Mouse (Mus musculus) layer of hippocampus, adult 9-10 months (tissue): ENCODE measurements at regions not wholly inside any gene's neighbourhood (a gene's known extent, or its start where the extent isn't known, plus 50 kb on each side); places are given as distances from the start of the nearest gene placed in this dataset.

Experiments
- DNase-seq: peaks from one replicate; pipeline ENCODE4 v3.0.0; 2022; ENCODE audit warnings: low spot score

DNA sequence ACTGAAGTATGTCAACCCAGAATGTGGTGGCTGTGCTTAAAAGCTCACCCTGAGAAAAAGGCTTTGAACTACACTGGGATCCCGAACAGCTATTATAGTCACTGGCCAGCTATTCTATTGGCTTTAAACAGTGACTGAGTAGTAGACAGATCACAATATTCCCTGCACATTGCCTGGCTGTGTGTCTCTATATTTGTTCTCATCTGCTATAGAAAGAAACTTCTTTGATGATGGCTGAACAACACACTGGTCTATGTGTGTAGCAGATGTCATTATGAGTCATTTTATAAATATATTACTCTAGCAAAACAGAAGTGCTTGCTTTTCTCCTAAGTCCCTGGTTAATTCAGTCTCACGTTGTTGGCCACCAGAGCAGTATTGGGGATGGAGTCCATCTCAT is 152.1 kb upstream of the Slco6d1 start:
- DNase-seq: no peak

GRCm38 (mm10) chr1:98270212-98270611 is 150.7 kb upstream of the Slco6d1 start:
- no peak for DNase-seq

GRCm38 (mm10) chr1:98273966-98274616 is 146.8 kb upstream of the Slco6d1 start:
- DNase-seq: no peak

GRCm38 (mm10) chr1:98275524-98275923 is 145.4 kb upstream of the Slco6d1 start:
- DNase-seq: no peak

DNA sequence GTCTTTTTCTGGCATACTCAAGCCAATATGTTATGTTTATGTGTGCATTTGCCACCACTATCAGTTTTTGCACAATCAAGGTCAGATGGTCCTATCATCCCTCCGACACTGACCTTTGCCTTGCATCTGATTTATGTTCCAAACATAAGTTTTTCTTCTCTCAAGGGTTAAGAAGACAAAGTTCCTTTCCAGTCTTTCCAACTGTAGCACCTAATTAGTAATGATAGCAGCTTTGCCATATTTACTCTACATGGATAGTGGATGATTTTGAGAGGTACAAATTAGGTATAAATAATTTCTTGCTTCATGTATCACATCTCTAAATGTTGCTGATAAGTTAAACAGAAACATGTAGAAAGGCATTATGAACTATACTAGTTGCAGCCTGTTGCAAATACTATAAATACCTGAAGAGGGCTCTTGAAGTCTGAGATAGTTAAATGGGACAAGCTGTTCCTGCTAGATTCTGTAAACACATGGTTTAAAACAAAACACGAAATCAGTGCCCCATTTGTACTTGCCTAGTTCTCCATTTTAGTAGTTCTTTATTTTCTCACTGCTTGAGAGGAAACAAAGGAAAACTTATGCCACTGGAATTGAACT is 141.4 kb upstream of the Slco6d1 start:
- no peak for DNase-seq

- DNase-seq: no peak
These were observed 140.5 kb upstream of the Slco6d1 start for GRCm38 (mm10) chr1:98280263-98281052.

- DNase-seq: no peak
These were observed 139.7 kb upstream of the Slco6d1 start for GRCm38 (mm10) chr1:98281053-98281770.

- no peak for DNase-seq
These were observed 139.2 kb upstream of the Slco6d1 start for GRCm38 (mm10) chr1:98281771-98282149.

DNA sequence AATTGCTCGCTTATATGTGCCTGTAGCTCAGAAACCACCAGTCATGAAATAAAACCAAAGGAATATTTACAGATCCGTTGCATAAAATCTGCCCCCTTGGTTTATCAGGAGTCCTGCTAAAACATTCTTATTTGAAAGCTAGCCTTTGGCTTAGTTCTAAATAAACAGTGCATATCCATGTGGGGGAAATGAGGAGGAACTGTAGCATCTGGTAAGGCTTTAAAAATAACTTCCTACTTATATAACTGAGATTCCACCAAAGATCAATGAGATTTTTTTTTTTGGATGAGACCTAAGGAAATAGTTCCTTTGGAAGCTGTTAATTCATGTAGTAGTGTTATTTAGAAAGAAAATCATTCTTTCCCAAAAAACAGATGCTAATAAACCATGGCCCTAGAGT is 117.8 kb upstream of the Slco6d1 start:
- no peak for DNase-seq

GRCm38 (mm10) chr1:98306363-98306762 is 114.6 kb upstream of the Slco6d1 start:
- DNase-seq: no peak

DNA sequence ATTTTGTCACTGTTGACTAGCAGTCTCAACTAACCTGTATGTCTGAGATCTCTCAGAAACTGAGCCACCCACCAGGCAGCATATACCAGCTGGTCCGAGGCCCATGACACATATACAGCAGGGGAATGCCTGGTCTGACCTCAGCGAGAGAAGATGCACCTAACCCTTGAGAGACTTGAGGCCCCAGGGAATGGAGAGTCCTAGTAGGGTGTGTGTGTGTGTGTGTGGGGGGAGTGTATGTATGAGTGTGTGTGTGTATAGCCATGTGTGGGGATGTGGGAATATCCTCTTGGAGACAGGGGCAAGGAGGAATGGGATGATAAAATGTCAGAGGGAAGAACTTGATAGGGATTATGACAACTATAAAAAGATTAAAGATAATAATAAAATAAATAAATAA is 113.4 kb upstream of the Slco6d1 start:
- no peak for DNase-seq

GRCm38 (mm10) chr1:98309894-98310293 is 111.0 kb upstream of the Slco6d1 start:
- no peak for DNase-seq

DNA sequence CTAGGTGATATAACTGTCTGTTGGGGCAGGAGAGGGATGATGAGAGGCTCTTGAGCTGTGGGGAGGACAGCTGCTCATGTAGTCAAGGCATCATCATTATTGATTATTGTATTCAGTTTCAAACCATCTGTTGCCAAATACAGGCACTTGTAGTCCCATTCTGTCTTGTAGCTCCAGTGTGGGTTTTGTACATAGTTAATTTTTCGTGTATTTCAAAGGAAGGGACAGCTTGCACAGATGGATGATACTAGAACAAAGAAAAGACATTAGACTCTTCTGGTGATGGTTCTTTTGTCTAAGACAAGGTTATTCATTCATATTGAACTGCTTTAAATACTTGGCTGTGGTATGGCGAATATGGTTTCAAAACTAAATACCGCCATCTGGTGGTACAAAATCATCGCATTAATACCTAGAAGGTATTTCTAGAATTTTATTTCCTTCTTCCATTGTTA is 70.8 kb upstream of the Slco6d1 start:
- DNase-seq: peak; percentile 87

GRCm38 (mm10) chr1:98350725-98351124 is 70.2 kb upstream of the Slco6d1 start:
- DNase-seq: no peak

- no peak for DNase-seq
These were observed 69.4 kb upstream of the Slco6d1 start for GRCm38 (mm10) chr1:98351530-98351929.
